Mouse (Mus musculus) brain, embryonic 14.5 days (tissue): Measurements from ENCODE around the gene Men1. TPM values are rescaled to one million over a fixed set of nuclear protein-coding genes. Genes with fewer than 3 reads are reported as not detected.
"Not testable (repeated sequence)": the region's sequence is repeated elsewhere in the genome, so short reads cannot be mapped to it uniquely, and the experiment has no call there.

Experiments used
- DNase-seq: peaks from one replicate; pipeline ENCODE4 v3.0.0-alpha.2; 2011; ENCODE audit warnings: low read depth
- CTCF ChIP-seq: fragments of 200-500 bp; IDR thresholded peaks from 2 replicates; pipeline ENCODE4 v1.5.1; 2012; ENCODE audit warnings: inconsistent platforms, mild to moderate bottlenecking, moderate library complexity, borderline replicate concordance; ENCODE audit not compliant: insufficient read depth, insufficient read length; ENCODE audit errors: extremely low read depth
- POLR2A ChIP-seq: fragments of 200-500 bp; IDR thresholded peaks from 2 replicates; pipeline ENCODE4 v1.6.1; 2012; ENCODE audit warnings: mild to moderate bottlenecking, inconsistent platforms, borderline replicate concordance; ENCODE audit not compliant: poor library complexity, insufficient read depth, insufficient read length, severe bottlenecking; ENCODE audit errors: extremely low read depth
- polyA plus RNA-seq: library from polyadenylated mRNA; depleted of rRNA; stranded (reverse); fragments of >200 nt; gene quantifications from 2 replicates; pipeline ENCODE4 v1.2.3, GENCODE M21; 2012

Men1 gene
- polyA plus RNA-seq, 1 experiment = 105 TPM

DNA sequence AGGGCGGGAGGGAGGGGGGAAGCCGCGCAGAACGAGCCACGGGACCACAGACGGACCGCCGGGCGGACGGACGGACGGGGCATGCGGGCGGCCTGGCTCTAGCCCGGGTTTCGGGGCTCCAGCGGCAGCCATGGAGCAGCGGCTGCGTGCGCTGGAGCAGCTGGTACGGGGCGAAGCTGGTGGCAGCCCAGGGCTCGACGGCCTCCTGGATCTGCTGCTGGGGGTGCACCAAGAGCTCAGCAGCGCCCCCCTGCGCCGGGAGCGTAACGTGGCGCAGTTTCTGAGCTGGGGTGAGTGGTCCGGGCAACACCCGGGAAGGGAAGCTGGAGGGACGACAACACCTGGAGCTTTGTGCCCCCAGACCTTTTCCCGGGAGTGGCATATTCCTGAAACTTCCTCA lies 28.2 kb upstream of the Men1 start:
- DNase-seq = peak; percentile 72
- TF ChIP-seq POLR2A (no peak), CTCF (peak; percentile 66)

DNA sequence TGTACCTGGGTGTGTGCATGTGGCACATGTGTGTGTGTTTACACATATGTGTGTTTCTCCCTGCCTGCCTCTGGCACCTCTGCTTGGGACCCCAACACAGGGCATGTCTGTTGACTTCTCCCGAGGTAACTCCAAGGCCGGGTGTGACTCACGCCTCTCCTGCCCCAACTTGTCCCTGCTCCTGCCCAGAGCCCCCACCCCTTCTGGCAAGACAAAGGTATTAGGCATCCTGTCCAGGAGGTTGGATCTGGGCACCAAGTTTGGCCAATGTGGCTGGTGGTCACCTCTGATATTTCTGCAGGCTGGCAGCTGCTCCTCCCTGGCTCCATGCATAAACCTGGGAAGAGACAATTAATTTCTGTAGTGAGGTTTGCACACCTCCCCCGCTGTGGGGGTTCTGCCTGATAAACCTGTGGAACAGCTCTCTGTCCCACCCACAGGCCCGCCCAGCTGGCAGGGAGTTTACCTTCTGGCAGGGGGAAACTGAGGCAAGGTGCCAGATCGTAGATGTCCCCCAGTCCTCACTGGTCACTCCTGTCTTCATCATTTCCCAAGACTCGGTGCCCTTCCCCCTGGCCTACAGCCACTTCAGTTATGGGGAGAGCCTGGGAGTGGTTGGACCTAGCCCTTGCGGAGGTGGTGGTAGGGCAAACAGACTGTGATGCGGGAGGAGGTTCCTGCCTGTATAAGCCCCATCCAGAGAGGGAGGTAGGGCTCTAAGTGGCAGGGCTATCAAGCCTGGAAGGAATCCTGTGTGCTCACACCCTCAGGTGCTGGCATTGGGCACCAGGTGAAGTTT lies 26.8 kb upstream of the Men1 start:
- no peak for DNase-seq
- TF ChIP-seq CTCF (no peak), POLR2A (no peak)

DNA sequence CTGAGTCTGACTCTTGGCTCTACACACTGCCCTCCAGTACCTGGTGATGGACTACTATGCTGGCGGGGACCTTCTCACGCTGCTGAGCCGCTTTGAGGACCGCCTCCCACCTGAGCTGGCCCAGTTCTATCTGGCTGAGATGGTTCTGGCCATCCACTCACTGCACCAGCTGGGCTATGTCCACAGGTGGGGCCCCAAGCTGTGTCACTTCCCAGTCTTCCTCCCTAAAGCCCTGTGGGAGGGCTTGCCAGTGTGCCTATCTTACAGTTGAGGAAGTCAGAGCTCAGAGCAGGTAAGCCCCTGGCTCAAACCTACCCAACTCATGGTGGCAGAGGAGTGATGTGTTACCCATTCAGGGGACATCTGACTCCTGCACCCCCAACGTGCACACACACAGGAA lies 24.6 kb upstream of the Men1 start:
- TF ChIP-seq CTCF (no peak), POLR2A (no peak)
- DNase-seq = no peak

DNA sequence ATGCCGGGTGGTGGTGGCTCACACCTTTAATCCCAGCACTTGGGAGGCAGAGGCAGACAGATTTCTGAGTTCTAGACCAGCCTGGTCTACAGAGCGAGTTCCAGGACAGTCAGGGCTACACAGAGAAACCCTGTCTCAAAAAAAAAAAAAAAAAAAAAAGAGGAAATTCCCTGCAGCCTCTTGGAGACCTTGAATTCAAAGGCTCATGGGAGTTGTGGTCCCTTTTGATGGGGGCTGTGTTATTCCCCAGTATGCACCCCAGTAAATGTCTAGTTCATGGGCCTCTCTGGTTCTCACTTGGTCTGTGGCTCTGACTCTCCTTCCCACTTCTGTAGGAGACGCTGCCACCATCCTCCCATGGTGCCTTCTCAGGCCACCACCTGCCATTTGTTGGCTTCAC lies 23.0 kb upstream of the Men1 start:
- DNase-seq = not testable (repeated sequence)

DNA sequence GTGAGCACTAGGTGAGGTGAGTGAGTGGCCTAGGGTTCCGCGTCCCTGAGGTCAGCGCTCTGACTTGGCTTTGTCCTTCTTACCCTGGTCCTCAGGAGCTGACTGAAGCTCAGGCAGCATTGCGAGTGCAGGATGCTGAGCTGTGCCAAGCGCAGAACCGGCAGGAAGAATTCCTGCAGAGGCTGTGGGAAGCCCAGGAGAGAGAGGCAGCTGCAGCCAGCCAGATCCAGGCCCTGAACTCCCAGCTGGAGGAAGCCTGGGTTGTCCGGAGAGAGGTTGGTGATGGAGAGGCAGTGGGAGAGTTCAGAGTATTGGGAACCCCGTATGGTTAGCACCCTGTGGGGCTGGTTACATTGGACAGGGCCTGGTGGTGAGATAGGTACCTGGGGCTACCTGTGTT lies 21.0 kb upstream of the Men1 start:
- TF ChIP-seq CTCF (no peak), POLR2A (no peak)
- no peak for DNase-seq

DNA sequence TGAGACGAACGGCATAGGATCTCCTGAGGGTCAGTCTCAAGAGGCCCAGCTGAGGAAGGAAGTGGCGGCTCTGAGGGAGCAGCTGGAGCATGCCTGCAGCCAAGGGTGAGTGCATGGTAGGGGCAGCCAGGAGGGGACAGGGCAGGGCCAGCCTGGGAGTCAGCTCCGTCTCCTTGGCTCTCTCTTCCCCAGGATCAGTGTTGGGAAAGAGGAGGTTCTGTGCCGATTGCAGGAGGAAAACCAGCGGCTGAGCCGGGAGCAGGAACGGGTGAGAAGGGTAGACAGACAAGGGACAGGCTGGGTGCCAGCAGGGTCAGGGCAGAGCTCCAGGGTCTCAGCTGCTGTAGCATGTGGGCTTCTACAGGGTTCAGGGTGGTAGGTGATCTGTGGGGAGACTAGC lies 20.3 kb upstream of the Men1 start:
- no peak for DNase-seq
- TF ChIP-seq CTCF (no peak), POLR2A (no peak)

DNA sequence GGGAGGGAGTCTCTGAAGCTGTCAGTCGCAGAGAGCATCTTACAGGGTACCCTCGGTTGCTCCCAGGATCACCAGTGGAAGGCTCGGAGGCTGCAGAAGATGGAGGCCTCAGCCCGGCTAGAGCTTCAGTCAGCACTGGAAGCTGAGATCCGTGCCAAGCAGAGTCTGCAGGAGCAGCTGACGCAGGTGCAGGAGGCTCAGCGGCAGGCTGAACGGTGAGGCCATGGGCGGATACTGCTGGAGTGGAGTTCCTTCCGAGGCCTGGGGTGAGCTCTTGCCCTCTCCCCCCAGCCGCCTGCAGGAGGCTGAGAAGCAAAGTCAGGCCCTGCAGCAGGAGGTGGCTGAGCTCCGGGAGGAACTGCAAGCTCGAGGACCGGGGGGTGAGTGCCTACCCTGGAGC lies 19.2 kb upstream of the Men1 start:
- TF ChIP-seq CTCF (no peak), POLR2A (no peak)
- DNase-seq = no peak

DNA sequence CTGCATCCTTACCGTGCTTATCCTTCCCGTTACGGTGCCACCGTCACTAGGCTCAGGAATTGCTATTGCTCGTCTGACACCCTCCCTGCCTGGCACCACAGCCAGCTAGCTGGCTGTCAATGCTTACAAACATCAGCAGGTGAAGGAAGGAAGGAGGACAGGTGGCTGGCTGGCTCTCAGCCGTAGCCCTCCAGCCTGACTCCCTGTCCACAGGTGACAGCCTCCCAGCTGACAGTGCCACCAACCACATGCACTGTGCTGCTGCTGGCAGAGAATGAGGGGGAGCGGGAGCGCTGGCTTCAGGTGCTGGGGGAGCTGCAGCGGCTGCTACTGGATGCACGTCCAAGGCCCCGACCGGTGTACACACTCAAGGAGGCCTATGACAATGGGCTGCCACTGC lies 16.6 kb upstream of the Men1 start:
- TF ChIP-seq POLR2A = no peak
- TF ChIP-seq CTCF = no peak
- DNase-seq = no peak

DNA sequence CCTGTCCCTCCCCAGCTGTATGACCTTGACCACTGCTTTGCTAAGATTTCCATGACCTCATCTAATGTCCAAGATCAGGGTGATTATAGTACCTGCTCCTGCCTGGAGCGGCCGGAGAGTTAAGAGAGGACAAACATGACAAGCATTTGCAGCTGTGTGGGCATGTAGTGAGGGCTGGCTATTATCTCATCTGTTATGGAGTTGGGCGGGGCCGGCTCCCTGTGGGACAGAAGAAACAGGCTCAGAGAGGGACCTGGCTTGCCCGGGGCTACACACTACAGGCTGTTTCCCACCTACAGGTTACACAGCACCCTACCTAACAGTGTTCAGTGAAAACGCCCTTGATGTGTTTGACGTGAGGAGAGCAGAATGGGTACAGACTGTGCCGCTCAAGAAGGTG lies 13.4 kb upstream of the Men1 start:
- no peak for TF ChIP-seq CTCF
- no peak for TF ChIP-seq POLR2A

DNA sequence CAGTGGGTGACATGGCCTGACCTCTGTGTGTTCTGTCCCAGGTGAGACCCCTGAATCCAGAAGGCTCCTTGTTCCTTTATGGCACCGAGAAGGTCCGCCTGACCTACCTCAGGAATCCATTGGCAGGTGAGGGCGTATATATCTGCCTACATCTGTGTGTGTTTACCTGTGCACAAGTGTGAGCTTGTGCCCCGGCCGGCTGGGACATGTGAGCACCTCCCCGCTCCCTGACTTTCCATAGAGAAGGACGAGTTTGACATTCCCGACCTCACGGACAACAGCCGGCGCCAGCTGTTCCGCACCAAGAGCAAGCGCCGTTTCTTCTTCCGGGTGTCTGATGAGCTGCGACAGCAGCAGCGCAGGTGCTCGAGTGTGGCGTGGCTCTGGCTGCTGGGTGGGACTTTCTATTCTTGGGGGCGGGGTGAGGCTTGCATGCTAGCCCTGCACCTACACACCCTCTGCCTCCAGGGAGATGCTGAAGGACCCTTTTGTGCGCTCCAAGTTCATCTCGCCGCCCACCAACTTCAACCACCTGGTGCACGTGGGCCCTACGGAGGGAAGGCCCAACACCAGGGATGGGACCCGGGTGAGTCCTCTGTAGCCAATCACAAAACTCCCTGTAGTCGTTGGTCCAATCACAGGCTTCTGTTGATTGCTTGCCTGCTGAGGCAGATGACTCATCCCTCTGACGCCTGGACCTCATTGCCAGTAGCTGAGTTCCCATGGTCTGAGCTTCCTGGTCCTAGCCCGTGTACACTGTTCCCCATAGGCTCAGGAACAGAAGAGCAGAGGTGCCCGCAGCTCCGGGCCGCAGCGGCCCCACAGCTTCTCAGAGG lies 12.8 kb upstream of the Men1 start:
- no peak for DNase-seq

More for the DNA sequence above, 13.4 kb upstream of the Men1 start:
- no peak for DNase-seq

DNA sequence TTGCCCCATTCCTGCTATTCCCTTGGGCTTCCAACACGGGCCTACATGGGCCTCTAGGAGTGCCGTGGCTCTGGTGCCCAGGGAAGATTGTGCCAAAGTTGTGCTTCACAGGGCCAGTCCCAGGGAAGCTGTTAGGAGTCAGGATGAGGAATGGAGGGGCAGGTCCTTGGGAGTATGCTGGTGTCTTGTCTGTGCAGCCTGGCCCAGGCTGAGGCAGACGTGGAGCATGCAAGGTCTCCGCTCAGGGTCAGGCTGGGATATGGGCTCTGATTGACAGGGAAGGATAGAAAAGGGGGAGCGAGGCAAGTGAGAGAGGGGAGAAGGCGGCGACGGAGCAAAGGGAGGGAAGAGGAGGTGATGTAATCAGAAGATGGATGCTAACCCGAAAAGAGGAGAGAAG lies 10.0 kb upstream of the Men1 start:
- TF ChIP-seq CTCF (no peak), POLR2A (no peak)
- no peak for DNase-seq

More for the DNA sequence above, 12.8 kb upstream of the Men1 start:
- TF ChIP-seq CTCF (no peak), POLR2A (no peak)

DNA sequence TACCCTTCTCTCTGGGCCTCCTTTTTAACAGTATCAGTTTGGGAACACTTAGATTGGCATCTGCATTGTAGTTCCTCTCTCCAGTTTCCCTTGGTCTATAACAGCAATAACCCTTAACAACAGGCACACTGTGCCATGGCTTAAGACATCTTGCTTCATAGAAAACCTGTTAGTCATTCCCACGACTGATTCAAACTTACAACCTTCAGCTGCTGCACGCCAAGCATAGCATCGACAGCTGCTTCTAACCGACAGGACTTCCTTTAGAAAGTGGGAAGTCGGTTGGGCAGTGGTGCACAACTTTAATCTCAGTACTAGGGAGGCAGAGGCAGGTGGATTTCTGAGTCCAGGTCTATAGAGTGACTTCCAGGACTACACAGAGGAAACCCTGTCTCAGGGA lies 3.6 kb upstream of the Men1 start:
- TF ChIP-seq POLR2A = no peak
- TF ChIP-seq CTCF = no peak
- no peak for DNase-seq
